Mouse (Mus musculus): ENCODE results near the gene A730049H05Rik. TPM values are rescaled to one million over a fixed set of nuclear protein-coding genes. Genes with fewer than 3 reads are reported as not detected.

The A730049H05Rik gene
- polyA plus RNA-seq, 1 experiment from 2014 or later = 0.09 TPM

- no peak overlapping the region for H3K4me2 ChIP-seq
- H3K9me3 ChIP-seq (replicated peaks) = no peaks in the 10 kb centered on the region
- H3K36me3 ChIP-seq = no peaks in the 10 kb centered on the region
- H3K9ac ChIP-seq = no peak overlapping the region
- no peak overlapping the region for H3K4me3 ChIP-seq (replicated peaks)
- WGBS (ENCODE audit: insufficient replicate concordance) = 60% methylated on average over 9 of the region's 9 CpGs
- DNase-seq (no peak), ATAC-seq (ENCODE audit: low read depth) (no peak)
- no peaks in the 10 kb centered on the region for H3K27me3 ChIP-seq
- no peak overlapping the region for H3K27ac ChIP-seq
- H3K4me1 ChIP-seq (replicated peaks) = no peaks in the 10 kb centered on the region
Observed at GRCm38 (mm10) chr6:92883131-92883900, 67.0 kb downstream of the A730049H05Rik start.

- 57% methylated on average over 1 of the region's 1 CpGs for WGBS (ENCODE audit: insufficient replicate concordance)
- H3K36me3 ChIP-seq = no peaks in the 10 kb centered on the region
Observed at GRCm38 (mm10) chr6:92891535-92891934, 75.3 kb downstream of the A730049H05Rik start.

More at GRCm38 (mm10) chr6:92891535-92891934, 75.3 kb downstream of the A730049H05Rik start:
- H3K27me3 ChIP-seq = no peaks in the 10 kb centered on the region
- H3K27ac ChIP-seq = no peak overlapping the region
- DNase-seq = no peak
- H3K9ac ChIP-seq = no peak overlapping the region
- no peak overlapping the region for H3K4me3 ChIP-seq (replicated peaks)
- no peaks in the 10 kb centered on the region for H3K4me1 ChIP-seq (replicated peaks)
- H3K9me3 ChIP-seq (replicated peaks) = no peaks in the 10 kb centered on the region
- ATAC-seq (ENCODE audit: low read depth) = no peak
- no peak overlapping the region for H3K4me2 ChIP-seq

Other genes with a start within 250 kb of the A730049H05Rik start
- 0.34 and 0.37 TPM in 2 replicates for gene Prickle2, start 110.3 kb upstream of the A730049H05Rik start, polyA plus RNA-seq (2015; fragmentation: Nextera tagmentation; extraction: Ambion mirVana)
- not detected in 2 replicates for gene Gm15737, start 52.9 kb downstream of the A730049H05Rik start, polyA plus RNA-seq (2015; fragmentation: Nextera tagmentation; extraction: Ambion mirVana)
- 0.79 and 0.91 TPM in 2 replicates for gene Adamts9, start 127.0 kb downstream of the A730049H05Rik start, polyA plus RNA-seq (2015; fragmentation: Nextera tagmentation; extraction: Ambion mirVana)

Data from liver, embryonic 13.5 days (tissue).